Mouse (Mus musculus) kidney, postnatal 10 days (tissue): ENCODE measurements around the gene Lif.
A peak's percentile ranks its signal among the peaks of the same experiment; 100 is the strongest.

Experiments
- DNase-seq: peaks from one replicate; pipeline ENCODE4 v3.0.0; 2021; ENCODE audit warnings: mixed read lengths

The Lif gene

DNA sequence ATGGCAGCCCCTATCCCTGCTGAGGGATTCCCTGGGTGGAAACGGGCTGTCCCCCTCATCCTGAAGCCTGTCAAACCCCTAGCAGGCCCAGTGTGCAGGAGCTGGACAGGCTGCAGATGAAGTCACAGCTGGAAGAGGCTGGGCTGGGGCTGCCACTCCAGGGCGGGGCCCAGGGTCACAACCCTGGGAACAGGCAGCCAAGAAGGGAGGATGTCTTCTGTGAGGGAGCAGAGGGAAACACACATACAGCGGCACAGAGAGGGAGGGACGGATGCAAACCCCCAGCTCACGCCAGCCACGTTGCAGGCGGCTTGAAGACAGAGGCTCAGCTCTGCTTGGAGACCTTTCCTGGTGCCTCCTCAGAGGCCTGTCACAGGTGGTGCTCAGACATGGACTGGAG is 6.7 kb downstream of the Lif start:
- peak; percentile 71 for DNase-seq

DNA sequence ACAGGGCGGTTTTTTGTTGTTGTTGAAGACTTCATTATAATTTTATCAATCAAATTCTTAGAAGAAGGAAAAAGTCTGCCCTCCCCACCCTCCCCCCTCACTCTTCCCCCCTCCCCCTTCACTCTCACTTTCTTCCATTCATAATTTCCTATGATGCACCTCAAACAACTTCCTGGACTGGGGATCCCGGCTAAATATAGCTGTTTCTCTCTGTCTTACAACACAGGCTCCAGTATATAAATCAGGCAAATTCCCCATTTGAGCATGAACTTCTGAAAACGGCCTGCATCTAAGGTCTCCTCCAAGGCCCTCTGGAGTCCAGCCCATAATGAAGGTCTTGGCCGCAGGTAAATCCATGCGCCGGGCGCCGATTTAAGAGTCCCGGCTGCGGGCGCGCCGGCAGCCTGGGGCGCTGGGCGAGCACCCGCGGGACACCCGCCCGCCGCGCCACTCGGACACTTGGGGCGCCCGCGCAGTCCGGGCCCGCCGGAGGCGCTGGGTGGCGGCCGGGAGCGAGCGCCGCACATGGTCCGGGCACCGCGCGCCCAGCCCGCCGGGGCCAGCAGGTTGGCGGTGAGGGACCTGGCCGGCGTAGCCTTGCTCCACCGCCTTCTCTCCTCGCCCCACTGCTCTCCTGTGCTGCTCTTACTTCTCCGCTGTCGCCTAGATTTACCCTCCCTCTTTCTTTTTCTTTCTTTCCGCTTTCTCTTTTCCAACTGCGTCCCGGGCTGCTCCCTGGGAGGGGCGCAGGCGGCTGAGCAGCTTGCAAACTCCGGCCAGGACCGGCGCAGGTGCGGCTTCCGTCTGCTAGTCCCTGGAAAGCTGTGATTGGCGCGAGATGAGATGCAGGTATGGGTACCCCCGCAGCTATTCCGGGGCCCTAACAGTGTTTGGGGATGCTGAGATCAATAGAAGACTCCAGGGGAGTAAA is 9.2 kb downstream of the Lif start:
- peak; percentile 78 for DNase-seq

DNA sequence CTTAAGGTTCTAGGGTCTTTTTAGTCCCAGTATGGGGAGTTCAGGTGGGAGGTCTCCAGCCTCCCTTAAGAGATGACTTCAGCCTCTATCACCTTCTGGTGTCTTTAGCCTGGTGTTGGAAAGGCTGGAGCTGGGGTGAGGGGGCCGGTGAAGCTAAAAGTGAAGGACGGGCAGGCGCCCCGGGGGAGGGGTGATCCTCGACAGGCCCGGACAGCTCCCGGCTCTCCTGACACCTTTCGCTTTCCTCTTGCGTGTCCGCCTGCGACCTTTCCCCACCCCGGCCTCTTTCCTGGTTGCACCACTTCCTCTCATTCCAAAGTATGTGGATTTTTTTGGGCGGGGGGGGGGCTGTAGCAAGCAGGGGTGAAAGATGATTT is 9.8 kb downstream of the Lif start:
- peak; percentile 46 for DNase-seq

DNA sequence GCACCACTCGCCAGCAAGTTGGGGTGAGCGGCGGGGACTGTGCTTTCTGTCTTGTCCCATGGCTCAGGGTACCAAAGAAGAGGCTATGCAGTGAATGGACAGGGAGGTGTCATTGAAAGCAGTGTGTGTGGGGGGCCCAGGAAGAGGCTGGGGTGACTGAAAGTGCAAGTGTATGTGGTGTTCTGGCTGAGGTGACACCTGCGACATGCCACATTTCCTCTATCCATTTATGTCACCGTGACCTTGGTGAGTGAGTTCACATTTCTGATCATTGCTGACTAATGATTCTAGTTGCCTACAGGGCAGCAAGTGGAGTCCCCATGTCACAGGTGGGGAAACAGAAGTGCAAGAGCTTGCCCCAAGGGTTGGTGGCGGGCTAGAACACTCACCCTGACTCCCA is 11.1 kb downstream of the Lif start:
- no peak for DNase-seq

DNA sequence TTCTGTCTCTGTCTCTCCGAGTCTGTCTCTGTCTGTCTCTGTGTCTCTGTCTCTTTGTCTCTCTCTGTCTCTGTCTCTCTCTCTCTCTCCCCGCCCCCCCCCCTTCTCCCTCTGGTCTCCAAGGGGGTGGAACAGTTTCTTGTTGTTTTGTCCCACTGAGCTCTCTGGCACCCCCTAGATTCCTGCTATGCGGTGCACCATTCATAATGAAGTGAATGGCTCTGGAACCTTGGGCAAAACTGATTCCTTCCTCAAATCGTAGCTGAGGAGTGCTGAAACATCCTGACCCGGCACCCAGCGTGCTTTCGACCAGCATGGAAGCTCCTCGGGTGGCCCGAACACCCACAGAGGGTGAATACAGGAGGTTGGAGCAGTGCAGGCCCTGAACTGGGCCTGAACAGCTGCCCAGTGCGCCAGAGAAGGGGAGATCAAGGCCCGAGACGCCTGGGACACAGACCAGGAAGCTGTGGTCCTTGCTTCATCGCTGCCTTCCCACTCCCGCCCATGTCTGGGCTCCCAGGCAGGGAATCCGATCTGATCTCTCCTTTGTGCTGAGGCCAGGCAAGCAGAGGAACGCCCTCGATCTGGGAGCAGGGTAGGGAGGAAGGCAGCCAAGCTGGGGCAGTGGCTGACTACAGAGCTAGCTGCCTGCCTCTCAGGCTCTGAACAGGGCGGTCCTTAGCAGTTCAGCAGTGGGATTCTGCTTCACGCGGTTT is 13.5 kb downstream of the Lif start:
- peak; percentile 45 for DNase-seq

DNA sequence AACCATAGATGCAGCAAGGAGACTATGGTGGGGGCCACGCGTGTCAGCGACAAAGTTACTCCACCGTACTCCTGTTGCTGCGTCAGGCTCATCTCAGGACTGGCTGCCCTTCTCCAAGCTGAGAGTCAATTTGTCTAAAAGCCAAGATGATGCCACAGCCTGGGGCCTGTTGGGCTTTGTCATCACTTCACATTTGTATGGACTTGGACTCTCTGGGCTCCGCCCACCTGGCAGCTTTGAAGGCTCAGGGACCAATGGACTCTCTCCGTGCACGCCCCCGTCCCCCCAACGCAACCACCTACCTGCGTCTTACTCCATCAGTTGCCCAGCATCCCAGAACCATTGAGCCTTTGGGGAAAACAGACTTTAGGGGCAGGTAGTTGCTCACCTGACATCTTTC is 14.2 kb downstream of the Lif start:
- no peak for DNase-seq

DNA sequence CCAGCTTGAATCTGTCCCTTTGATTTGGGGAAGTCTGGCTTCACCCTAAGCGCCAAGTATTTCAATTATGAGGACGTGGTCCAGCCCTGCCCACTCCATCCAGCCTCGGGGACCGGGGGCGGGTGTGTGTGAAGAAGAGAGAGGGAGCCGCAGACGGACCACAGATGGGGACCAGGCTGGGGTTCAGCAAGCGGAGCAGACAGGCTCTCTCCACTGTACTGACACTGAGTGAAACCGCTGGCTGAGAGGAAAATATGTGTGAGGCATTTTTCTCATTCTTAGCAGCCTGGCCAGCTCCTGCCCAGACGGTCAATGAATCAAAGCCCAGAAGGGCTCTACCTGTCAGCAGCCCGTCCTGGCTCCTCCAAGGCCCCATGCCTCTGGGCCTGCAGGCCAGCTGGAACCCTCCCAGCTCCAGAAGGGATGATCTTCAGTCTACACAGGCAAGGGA is 19.1 kb downstream of the Lif start:
- DNase-seq = peak; percentile 75

DNA sequence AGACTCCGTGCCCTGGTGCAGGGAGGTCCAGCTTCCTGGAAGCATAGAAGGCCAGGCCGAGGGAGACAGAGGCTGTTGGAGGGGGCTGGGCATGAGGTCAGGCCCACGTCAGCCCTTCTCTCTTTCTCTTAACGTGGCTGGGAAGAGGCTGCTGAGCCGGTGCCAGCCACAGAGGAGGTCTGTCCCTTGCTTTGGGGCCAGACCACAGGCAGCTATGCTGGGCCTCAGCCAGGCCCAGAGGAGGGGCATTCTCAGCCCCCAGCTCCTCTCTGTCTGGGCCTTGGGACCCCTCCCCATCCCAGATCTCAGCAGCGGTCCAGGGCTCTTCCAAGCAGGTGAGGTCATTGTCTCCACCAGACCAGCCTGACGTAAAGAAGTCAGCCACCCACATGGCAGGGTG is 22.6 kb downstream of the Lif start:
- no peak for DNase-seq

DNA sequence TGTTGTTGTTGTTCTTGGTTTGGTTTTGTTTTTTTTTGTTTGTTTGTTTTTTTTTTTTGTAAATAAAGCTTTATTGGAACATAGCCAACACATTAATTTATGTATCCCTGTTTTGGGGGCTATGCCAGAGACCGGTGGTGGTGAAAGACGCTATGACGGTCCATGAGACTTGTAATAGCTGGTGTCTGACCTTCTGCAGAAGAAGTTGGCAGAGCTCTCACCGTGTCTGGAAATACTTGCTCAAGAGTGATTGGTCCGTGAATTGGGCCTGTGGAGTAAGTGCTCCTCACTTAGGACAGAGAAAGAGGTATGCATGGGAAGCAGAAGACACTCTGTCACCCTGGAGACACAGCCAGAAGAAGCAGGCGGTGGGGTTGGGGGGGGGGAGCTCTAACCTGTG is 24.5 kb downstream of the Lif start:
- no peak for DNase-seq

DNA sequence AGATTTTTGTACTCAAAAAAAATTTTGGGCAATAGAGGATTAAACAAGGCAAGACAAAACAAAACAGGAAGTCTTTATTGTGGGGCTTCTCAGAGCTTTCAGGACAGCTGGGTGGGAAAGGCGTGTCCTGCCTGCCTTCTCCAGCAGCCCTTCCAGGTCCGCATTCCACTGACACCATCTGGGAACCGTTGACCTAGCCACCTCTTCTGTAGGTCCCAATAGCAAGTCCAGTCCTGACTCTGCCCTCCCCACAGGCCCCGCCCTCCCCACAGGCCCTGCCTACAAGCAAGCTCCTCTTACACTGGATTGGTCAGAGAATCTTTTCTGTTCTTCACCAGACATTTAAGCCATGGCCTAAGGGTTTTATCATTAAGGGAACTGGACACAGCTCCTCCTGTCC is 26.3 kb downstream of the Lif start:
- DNase-seq = peak; percentile 66

DNA sequence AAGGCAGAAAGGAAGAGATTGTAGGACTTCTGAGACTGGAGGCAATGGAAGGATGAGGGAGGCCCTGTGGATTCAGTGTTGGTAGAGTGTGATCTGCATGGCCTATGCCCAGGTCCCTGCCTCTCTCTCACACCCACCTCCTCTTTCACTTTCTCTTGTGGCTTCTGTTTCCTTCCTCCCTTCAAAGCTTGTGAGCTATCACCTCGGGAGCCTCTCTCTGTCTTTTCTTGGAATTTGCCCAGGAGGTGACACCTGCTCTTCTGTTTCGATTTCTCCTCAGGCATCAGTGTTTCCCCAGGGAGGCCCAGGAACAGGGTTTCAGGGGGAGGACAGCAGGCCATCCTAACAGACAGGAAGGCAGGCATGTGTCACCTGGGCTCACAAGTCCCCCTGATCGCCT is 31.9 kb downstream of the Lif start:
- no peak for DNase-seq

DNA sequence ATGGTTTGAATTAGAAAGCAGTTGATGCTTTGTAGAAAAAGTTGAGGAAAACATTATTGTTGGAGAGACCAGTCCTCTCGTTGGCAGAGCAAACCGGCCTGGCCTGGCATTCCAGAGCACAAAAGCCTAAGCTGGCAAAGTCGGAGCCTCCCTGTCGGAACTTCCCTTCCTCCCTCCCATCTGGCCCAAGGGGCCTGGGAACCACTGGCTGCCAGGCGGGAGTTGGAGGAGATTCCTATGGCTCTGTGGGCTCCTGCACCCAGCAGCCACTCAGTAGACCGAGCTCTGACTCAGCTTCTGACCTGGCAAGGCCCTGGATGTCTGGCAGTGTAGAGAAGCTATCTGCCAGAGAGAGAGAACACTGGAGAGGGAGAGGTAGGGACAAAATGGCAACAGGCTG is 34.3 kb downstream of the Lif start:
- DNase-seq = no peak

DNA sequence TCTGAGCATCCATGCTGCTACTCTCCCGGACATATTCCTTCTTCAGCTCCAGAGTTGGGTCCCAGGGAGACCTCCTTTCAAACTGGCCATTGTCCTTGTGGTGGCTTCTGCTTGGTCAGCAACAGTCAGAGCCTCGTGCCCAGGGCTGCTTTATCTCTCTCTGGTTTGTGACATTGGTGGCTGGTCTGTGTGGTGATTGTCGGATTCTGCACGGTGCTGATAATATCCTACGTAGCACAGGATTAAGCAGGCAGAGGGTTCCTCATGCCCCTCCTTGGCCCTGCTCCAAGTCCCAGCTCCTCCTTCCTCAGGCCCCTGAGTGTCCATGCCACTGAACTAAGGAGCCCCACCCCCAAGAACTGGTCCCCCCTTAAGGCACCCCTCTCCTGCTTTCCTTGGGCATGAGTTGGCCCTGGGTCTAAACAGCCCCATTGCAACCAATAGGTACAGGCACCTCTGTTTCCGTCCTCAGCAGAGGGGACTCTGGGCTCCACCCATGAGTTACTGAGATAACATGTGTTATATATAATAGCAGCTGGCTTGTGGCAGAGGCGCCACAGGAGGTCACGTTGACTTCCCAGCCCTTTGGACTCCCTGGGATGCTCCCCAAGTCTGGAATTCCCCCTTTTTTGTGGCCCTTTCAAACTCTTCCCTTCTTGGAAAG is 35.0 kb downstream of the Lif start:
- DNase-seq = peak; percentile 50

DNA sequence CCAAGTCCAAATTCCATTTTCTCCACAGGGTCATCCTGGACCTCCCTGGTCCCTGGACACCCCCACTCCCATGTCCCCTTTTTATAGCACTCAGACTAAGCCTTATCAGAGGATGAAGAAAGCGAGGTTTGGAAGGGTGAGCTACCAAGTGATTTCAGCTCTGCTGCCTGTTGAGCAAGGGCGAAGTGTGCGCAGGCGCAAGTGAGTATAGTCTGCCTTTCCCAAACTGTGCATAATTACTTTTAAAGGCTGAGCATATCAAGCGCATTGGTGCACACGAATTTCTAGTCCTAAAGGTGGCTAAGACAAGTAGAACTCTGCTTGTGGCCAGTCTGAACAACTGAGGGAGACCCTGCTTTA is 35.5 kb downstream of the Lif start:
- no peak for DNase-seq

DNA sequence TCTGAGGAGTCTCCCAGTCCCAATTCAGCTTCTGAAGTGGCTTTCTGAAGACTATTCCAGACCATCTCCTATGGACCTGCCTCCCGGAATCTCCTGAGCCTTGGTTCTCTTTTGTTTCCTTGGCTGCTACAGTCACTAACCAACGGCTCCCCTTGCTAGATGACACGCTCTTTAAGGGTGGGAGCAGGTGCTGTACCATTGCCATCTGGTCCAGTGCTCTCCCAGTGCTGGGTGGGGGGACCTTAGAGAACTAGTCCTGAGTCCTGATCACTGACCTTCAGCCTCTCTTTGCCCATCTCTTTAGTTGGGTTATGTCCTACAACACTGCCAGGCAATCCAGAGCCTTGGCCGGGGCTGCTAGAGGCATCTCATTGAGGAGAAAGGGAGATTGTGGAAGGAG is 36.1 kb downstream of the Lif start:
- DNase-seq = no peak

DNA sequence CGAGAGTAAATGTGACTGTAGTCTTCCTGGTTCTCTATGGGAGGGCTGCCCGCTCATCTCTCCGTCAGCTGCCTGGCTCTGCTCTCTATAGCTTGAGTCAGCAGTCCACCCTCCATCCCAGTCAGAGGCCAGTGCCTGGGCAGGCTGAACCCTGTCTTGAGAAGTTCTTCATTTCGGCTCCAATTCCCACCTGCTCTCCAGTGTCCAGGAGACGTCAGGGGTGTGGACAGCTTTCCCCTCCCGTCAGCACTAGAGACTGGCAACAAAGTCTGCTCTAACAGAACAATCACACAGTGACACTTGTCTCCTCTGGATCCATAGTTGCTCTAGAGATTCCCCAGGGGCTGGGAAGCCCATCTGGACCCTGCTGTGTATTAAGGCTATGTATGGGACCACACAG is 36.7 kb downstream of the Lif start:
- DNase-seq = no peak

DNA sequence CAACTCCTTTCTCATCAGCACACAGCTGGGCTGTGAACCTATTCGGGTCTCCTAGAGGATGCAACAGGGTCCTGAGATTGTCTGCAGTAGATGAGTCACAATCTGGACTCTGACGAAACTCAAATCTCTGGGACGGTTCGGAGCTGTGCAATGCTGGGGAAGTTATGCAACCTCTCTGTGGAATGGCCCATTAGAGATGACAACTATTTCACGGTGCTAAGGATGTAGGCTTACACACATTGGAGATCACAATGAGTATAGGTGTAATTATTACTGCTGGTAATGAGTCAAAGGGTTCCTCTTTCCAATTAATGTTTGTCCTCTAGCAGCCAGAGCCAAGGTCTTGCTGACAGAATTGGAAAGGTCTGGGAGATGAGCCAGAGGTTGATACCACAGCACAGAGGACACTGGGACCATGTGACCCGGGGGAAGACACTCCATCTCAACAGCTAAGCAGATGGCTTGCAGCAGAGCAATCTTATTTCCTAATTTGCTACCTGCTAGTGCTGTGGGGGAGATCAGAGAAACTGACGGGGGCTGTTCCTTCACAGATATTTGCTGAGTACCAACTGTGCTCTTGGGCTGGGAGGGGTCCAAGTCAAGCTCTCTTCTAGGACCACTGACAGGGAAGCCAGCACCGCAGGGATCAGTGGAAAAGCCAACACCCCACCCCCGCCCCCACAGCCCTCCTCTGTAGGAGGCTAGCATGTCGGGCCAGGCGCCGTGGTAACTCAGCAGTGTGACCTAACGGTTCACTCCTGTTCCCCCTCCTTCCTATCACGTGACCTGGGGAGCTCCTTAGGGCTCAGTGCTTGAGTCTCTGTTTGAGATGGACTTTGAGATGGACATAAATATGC is 37.4 kb downstream of the Lif start:
- DNase-seq = peak; percentile 62

DNA sequence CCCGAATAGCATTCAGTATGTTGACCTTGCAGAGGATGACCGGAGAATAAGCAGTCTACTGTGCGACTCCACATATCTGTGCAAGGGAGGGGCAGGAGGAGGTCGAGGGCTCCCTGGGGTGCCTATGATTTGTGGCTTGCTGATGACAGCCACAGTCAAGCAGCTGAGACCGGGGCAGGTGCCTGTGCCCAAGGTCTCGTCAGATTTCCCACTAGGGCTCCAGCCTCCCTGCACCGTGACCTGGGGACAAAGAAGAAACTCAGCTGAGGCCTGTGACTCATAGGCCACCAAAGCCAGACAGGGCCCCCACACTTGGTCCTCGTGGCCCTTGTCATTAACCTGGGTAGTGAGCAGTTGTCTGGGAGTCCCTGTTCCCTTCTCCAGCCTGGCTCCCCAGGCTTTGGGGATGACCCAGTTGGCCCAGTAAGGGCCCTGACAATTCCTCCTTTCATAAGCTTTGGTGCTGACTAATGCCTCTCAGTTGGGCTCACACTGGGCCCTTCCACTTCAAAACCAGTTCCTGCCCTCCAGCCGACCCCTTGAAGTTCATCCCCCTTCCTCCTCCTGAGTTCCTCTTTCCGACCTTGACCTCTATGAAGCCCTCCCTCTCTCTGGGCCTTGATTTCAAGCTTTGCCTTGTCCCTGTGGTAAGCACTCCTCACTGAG is 39.4 kb downstream of the Lif start:
- DNase-seq = no peak

DNA sequence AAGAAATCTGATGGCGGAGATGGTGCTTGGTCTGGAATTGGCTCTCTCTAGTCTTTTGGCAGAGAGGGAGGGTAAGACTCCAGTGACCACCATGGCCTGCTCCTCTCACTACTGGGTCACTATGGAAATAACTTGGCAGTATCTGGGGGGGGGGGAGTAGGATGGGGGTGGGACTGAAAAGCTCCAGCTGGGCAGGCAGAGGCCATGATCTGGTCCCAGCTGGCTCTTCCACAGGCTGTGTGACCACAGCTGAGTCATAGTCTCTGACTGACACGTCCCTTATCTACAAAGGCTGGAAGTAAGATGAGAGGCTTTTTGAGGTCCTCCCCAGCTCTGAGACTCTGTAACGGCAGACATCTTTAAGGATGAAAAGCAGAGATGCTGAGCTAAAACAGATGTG is 40.4 kb downstream of the Lif start:
- peak; percentile 56 for DNase-seq

DNA sequence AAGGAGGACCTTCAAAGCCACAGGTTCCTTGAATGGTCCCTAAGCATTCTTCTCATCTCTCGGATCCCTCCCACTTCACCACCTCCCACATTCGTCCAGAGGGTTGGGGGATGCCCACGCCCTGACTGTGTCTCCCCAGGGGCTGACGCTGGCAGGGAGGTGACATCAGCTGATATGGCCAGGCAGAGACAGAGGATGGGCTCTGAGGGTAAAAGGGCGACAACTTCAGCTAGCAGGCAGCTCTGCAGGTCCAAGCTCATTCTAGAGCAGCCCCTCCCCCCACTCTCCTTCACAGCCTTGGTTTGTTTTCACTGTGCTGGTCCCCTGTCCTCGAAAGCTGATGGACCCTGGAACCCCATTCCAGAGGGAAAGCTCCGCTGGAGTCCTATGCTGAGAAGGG is 41.3 kb downstream of the Lif start:
- DNase-seq = peak; percentile 56

DNA sequence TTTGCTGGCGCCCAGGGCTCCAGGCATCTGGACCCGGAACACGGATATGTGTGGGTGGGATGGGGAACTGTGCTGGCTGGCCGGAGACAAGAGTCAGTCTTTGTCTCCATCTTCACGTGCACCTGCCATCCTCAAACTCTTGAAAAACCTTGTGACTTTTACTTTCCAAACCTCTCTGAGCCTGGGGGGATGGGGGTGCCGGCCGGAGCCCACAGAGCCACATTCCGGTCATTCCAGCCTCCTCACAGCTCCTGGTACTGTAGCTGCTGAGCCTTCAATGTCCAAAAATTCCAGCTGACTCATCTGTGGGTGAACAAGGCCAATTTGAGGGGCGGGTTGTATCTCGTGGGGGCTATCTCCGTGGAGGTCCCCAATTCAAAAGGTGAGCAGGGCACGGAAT is 41.8 kb downstream of the Lif start:
- peak; percentile 64 for DNase-seq
